Mouse (Mus musculus) embryonic fibroblast, embryonic 13.5 days (primary cell): Measurements from ENCODE around the gene Pcsk7.

Experiments used
- CTCF ChIP-seq: IDR thresholded peaks from 2 replicates; pipeline ENCODE4 v1.5.1; 2011; ENCODE audit warnings: mild to moderate bottlenecking, control low read depth, low read length, moderate library complexity, borderline replicate concordance; ENCODE audit not compliant: insufficient read depth
- POLR2A ChIP-seq: IDR thresholded peaks from 2 replicates; pipeline ENCODE4 v1.6.1; 2011; ENCODE audit warnings: low read depth, mild to moderate bottlenecking, control low read depth, low read length, moderate library complexity

DNA sequence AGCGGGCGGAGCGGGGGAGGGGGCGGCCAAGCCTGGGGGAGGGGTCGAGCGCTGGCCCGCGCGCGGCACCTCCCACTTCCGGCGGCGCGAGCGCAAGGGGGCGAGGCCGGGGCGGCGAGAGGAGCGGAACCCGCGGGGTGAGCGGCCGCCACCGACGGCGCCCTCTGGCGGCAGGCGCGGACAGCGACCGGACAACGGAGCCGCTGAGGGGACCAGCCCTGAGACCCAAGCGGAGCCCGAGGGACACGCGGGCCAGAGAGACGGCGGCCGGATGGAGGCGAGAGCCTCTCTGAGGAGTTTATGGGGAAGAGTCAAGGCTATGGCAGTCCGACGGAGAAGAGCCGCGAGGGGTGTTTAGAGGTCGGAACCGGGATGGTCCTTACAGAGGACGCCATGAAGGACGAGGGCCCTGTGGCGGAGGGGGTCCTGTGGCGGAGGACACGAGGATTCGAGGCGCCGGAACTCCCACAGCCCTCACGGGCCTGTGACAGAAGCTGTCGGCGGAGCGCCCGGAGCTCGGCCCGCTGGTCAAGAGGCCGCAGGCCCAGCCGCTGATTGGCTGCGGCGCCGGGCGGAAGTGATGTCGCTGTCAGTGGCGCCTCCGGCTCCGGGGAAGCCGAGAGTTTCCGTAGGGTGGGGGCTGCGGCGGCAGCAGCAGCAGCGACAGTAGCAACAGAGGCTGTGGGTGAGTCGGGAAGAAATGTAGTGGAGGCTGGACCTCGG lies at the start of gene Pcsk7, which contains the start of gene Rnf214:
- TF ChIP-seq CTCF (peak; percentile 66), POLR2A (peak; percentile 85)
